Mouse (Mus musculus): ENCODE results near the gene Ercc2.

Ercc2 gene

GRCm38 (mm10) chr7:19443344-19443743, 61.5 kb downstream of the Ercc2 start:
- peak; percentile 48 to 67 for DNase-seq (ENCODE audit: low read depth in 1 of 2, low spot score in 2 of 2)

GRCm38 (mm10) chr7:19444801-19445200, 63.0 kb downstream of the Ercc2 start:
- DNase-seq (ENCODE audit: low read depth in 1 of 2, low spot score in 2 of 2): no peak

All from monocyte, adult 2 months (primary cell).